Mouse (Mus musculus) B cell, adult (primary cell): ENCODE data around the gene St3gal3. TPM values are rescaled to one million over a fixed set of nuclear protein-coding genes. Genes with fewer than 3 reads are reported as not detected.

Experiments
- total RNA-seq: library from RNA; stranded (reverse); gene quantifications from 4 replicates; pipeline ENCODE4 v1.2.4, GENCODE M21; 2023; ENCODE audit not compliant: inconsistent age

St3gal3 gene
- 19.2 to 22.2 TPM (median 21.0 TPM) in 4 replicates for total RNA-seq

GRCm38 (mm10) chr4:118134485-118135365, at the start of gene St3gal3:
Gene St3gal3 (minus strand): TSS chr4:118134914.

GRCm38 (mm10) chr4:118179467-118180300, 45.0 kb upstream of the St3gal3 start, which contains the start of gene Kdm4a:
Gene Kdm4a (minus strand): TSS chr4:118180043.

GRCm38 (mm10) chr4:117929391-117929881, 205.3 kb downstream of the St3gal3 start, which contains the start of gene Artn:
Gene Artn (minus strand): TSS chr4:117929763.

GRCm38 (mm10) chr4:117914591-117915442, 219.9 kb downstream of the St3gal3 start, which contains the start of gene Ipo13:
Gene Ipo13 (minus strand): TSS chr4:117914999.

GRCm38 (mm10) chr4:117891738-117892161, 243.0 kb downstream of the St3gal3 start, which contains the start of gene Dph2:
Gene Dph2 (minus strand): TSS chr4:117892032.

GRCm38 (mm10) chr4:117887133-117887532, 247.6 kb downstream of the St3gal3 start, which contains the start of gene Atp6v0b:
Gene Atp6v0b (minus strand): TSS chr4:117887333.

GRCm38 (mm10) chr4:117882701-117883691, 251.7 kb downstream of the St3gal3 start, which contains the start of gene B4galt2:
Gene B4galt2 (minus strand): TSS chr4:117883487.

Other genes with a start within 250 kb of the St3gal3 start
- 248 to 285 TPM (median 270 TPM) in 4 replicates for gene Atp6v0b, start 247.6 kb downstream of the St3gal3 start, total RNA-seq
- 13.6 to 19.8 TPM (median 14.2 TPM) in 4 replicates for gene Dph2, start 242.9 kb downstream of the St3gal3 start, total RNA-seq
- 47.6 to 62.3 TPM (median 56.0 TPM) in 4 replicates for gene Ipo13, start 219.9 kb downstream of the St3gal3 start, total RNA-seq
- 0.22 to 0.58 TPM (median 0.32 TPM) in 4 replicates for gene Artn, start 205.2 kb downstream of the St3gal3 start, total RNA-seq
- gene Kdm4a, start 45.1 kb upstream of the St3gal3 start, total RNA-seq: 76.7 to 81.6 TPM (median 77.6 TPM) in 4 replicates
- 0.12 to 0.54 TPM in 2 of 4 replicates, not detected in the others for gene Ptprf, start 156.5 kb upstream of the St3gal3 start, total RNA-seq